Mouse (Mus musculus) layer of hippocampus, postnatal 10 days (tissue): ENCODE data around the gene Dcpp3. TPM values are rescaled to one million over a fixed set of nuclear protein-coding genes. Genes with fewer than 3 reads are reported as not detected.
"Not testable (repeated sequence)": the region's sequence is repeated elsewhere in the genome, so short reads cannot be mapped to it uniquely, and the experiment has no call there.

Experiments
- DNase-seq, 2 experiments: peaks; one replicate each; pipeline ENCODE4 v3.0.0; 2021; ENCODE audit warnings: low spot score in 2 of 2
- long read RNA-seq: library from polyadenylated mRNA; stranded (forward); transcript quantifications from one replicate; pipeline ENCODE4 v2.0.0, GENCODE M21; 2023
- total RNA-seq, 2 experiments: library from RNA; stranded (reverse); gene quantifications; 2 replicates each; pipeline ENCODE4 v1.2.3; 2021

Dcpp3 gene
- not detected for total RNA-seq
- long read RNA-seq: 0 reads

DNA sequence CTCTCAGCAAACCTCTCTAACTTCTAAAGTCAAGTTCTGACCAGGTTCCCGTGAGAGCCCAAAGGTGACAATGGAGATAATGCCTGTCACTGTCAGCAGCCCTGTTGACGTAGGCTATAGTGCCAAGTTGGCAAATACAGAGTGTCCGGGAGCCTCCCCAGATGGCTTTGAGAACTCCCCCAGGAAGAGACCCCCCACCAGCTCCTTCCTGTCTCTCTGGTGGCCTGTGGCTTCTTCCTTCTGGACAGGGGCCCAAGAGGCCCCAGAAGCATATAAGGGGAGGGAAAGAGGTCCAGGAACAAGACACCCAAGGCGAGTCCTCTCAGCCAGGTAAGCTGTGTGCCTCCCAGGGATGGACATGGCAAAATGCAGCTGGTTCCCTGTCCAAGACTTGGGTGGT, at the start of gene Dcpp3:
Gene Dcpp3 (plus strand): TSS at position 301 of the 400 bp plus-strand sequence.
- not testable (repeated sequence) for DNase-seq

- no peak for DNase-seq
Measured at GRCm38 (mm10) chr17:23867756-23868155, 49.5 kb upstream of the Dcpp3 start, which contains the start of gene Prss21. Gene Prss21, plus strand, starts transcription at chr17:23868056.

DNA sequence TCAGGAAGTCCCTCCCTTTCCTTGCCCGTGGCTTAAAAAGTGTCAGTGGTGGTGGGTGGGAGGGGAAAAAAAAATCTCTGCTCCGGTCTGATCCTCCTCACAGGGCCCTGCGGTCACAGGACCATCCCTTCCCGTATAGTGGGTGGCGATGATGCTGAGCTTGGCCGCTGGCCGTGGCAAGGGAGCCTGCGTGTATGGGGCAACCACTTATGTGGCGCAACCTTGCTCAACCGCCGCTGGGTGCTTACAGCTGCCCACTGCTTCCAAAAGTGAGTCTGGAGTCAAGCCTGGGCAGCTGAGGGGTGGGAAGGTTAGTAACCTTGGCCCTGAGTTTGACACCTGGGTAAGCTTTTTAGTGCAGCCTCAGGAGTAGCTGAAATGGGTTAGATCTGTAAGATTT, 48.7 kb upstream of the Dcpp3 start:
- no peak for DNase-seq

GRCm38 (mm10) chr17:23873884-23874856, 43.1 kb upstream of the Dcpp3 start:
- DNase-seq: peak; percentile 37 to 54

GRCm38 (mm10) chr17:23876741-23877140, 40.5 kb upstream of the Dcpp3 start:
- peak; percentile 35 to 55 for DNase-seq

DNA sequence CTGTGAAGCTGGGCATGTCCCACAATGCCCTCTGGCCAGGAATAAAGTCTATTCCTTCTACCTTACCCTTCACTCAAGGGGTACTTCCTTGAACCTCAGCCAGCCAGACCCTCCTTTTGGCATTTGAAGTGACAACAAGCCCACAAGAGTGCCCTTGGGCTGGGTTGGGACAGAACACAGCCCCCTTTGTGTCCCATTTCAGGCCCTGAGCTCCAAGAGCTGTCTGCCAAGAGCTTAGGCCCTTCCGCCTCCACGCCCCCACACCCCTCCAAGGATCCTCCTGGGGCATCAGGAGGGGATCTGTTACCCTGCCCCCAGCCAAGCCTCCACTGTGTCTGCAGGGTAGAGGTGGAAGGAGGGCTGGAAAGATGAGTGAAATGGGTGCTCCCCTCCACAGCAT, 40.1 kb upstream of the Dcpp3 start:
- peak; percentile 28 to 30 for DNase-seq

GRCm38 (mm10) chr17:23880576-23880975, 36.7 kb upstream of the Dcpp3 start, which contains the start of the genes Dcpp1 and Dcpp2:
Gene Dcpp1, plus strand, starts transcription at chr17:23880876.
Gene Dcpp2, plus strand, starts transcription at chr17:23880880.
- DNase-seq: not testable (repeated sequence)

- peak; percentile 85 to 88 for DNase-seq
Measured at GRCm38 (mm10) chr17:23924531-23925007, 7.3 kb downstream of the Dcpp3 start.

DNA sequence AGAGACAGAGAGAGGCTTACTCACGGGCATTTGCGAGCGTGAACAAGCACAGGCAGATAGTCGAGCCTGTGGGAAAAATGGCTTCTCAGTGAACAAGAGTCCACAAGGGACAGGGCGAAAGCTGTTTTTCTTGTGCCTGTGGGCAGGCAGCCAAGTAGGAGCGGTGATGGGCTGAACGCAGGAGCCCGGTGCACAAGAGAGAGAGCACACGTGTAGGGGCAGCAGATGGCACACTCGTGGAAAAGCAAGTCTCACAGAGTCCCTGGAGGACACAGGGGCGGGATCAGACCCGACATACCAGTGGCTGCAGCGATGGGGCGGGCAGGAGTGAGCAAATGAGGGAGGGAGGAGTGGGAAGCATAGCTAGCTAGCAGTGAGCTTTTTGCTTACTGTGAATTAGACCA, 7.8 kb downstream of the Dcpp3 start:
- DNase-seq: peak; percentile 65 to 70

GRCm38 (mm10) chr17:23931157-23931556, 13.9 kb downstream of the Dcpp3 start:
- DNase-seq: no peak

DNA sequence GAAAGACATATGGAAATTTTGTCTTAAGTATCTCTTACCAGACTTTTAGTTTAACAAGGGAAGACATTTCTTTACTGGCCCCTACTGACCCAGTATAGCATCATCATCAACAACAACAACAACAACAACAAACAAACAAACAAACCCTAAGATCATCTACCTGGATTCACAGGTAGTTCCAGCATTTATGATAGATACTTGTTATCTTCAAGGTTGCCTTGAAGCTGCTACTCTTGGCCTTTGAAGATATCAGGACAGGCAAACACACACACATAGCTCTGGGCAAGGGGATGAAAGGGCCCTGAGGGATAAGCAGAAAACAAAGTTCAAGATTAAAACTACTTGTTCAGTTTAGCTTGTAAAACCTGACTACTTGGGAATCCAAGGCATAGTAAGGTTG, 24.1 kb downstream of the Dcpp3 start, which contains the start of gene Sbp:
Gene Sbp (plus strand): TSS at position 301 of the 400 bp plus-strand sequence.
- no peak for DNase-seq

DNA sequence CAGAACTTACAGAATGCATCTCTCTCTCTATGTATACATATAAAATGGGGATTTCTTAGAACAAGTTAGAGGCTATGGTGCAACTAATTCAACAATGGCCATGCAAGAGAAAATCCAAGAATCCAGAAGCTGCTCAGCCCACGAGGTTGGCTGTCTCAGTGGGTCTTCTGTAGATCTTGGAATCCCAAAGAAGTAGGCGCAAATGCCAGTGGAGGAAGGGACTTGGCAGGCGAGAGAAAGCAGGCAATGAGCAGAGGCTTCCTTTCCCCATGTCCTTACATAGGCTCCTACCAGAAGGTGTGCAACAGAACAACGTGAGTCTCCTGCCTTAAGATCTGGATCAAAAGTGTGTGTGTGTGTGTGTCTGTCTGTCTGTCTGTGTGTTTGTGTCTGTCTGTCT, 30.2 kb downstream of the Dcpp3 start:
- not testable (repeated sequence) for DNase-seq

- no peak for DNase-seq
Measured at GRCm38 (mm10) chr17:23949068-23949467, 31.8 kb downstream of the Dcpp3 start.

- DNase-seq: not testable (repeated sequence)
Measured at GRCm38 (mm10) chr17:23950828-23951227, 33.6 kb downstream of the Dcpp3 start.

DNA sequence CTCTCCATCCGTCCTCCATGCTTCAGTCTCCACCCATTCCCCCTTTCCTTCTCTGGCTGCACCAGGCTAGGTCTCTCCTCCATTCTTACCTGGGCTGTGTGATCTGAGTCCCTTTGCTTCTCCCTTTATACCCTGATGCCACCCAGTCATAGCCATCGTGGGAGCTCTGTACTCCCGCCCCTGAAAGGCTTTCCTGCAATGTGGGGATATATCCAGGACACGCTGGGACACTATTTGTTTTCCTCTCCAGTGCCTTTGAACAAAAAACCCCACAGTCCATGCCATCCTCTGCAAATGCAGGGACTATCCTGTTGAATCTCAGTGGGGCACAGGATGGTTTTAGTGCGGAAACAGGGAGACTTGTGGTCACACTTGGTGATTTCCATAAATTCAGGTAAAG, 37.9 kb downstream of the Dcpp3 start, which contains the start of gene Sbpl:
Gene Sbpl (minus strand): TSS at position 101 of the 400 bp plus-strand sequence.
- DNase-seq: no peak

GRCm38 (mm10) chr17:23960084-23960738, 43.0 kb downstream of the Dcpp3 start:
- peak; percentile 88 to 91 for DNase-seq

- DNase-seq: no peak
Measured at GRCm38 (mm10) chr17:23961573-23962122, 44.4 kb downstream of the Dcpp3 start.

- DNase-seq: peak; percentile 17 to 21
Measured at GRCm38 (mm10) chr17:23965805-23966425, 48.7 kb downstream of the Dcpp3 start.

GRCm38 (mm10) chr17:23966658-23967401, 49.6 kb downstream of the Dcpp3 start:
- DNase-seq: no peak

DNA sequence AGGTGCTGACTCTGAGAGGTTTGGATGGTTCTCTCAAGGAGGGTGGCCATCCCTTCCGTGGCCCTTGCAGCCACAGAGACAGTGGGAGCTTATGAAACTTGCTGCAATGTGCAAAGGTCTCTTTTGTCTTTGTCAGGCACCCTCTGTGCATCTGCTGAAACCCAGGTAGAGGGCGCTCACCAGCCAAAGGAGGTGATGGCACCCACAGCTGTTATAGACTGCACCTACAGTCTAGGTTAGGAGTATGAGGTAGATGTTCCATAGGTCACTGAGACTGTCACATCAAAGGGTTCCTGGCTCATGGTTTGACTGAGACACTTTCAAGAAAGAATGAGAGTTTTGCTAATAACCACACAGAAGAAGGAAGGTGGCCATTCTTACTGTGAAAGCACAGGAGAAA, 51.5 kb downstream of the Dcpp3 start:
- no peak for DNase-seq
